Mouse (Mus musculus) adrenal gland, postnatal 10 days (tissue): ENCODE results near the gene Cflar. TPM values are rescaled to one million over a fixed set of nuclear protein-coding genes. Genes with fewer than 3 reads are reported as not detected.
"Not testable (repeated sequence)": the region's sequence is repeated elsewhere in the genome, so short reads cannot be mapped to it uniquely, and the experiment has no call there.

ENCODE experiments used
- DNase-seq: peaks from one replicate; pipeline ENCODE4 v3.0.0; 2021; ENCODE audit warnings: mixed read lengths
- long read RNA-seq, 2 experiments: library from polyadenylated mRNA; stranded (forward); transcript quantifications; one replicate each; pipeline ENCODE4 v2.0.0; 2021
- total RNA-seq, 2 experiments: library from RNA; stranded (reverse); gene quantifications; 2 replicates each; pipeline ENCODE4 v1.2.3; 2021

Gene Cflar
- total RNA-seq, result 100 to 1,000 TPM; 101 to 102 TPM
- long read RNA-seq, experiment 1, transcript Cflar-201 (10 exons, 3,163 nt), result major isoform, 5 of 34 reads
- long read RNA-seq, experiment 1, transcript Cflar-213 (1 exons, 3,677 nt), result major isoform, 5 of 34 reads
- long read RNA-seq, experiment 1, partial matches to known transcripts, result 2 of 34 reads
- long read RNA-seq, experiment 1, other reads (novel, unspliced or antisense), result 17 of 34 reads
- long read RNA-seq, experiment 2, partial matches to known transcripts, result 2 of 30 reads
- long read RNA-seq, experiment 2, other reads (novel, unspliced or antisense), result 17 of 30 reads

DNA sequence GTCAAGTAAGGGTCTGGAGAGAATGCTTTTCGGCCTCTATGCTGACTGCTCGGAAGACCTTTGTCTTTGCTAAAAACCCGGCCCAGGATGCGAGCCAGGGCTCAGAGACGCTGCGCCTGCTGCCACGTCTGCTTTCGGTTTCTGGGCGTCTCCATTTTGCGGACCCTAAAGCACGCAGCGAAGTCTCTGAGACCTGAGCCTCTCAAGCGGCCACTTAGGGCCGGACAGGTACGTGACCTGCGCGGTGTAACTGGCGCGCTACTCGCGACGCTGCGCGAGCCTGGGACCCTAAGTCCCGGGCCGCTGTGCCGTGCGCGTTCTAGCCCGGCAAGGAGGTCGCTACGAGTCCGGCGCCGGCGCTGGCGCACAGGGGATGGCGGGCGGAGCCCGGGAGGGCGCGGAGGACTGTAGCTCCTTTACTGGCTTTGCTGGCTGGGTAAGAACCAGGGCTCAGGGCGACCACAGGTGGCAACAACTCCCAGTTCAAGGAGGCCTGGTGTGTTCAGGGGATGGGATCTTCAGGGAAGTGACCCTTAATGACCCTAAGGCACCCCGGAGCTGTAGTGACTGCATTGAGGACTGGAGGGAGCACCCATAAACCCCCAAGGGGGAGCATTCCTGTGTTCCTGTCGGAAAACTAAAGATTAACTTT is at the start of gene Cflar:
Gene Cflar (plus strand): TSS at position 144 of the 652 bp plus-strand sequence.
- DNase-seq, result peak; percentile 83

DNA sequence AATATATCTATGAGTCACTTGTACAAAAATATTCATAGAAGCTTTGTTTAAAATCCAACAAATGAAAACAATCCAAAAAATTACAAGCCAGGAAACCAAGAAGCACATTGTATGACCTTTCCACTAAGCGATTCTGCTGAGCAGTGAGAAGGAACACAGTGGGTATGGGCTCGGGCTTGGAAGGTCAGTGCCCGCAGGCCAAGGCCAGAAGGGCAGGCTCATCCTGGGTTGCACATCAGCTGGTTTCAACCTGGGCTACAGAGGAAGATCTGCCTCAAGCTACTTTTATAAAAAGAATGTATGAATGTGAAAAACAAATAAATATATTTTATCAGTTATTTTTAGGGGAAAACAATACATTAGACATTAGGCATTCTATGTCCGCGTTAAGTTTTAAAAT is 48.6 kb upstream of the Cflar start:
- DNase-seq, result not testable (repeated sequence)

- not testable (repeated sequence) for DNase-seq
Measured at GRCm38 (mm10) chr1:58663365-58663764, 47.9 kb upstream of the Cflar start.

DNA sequence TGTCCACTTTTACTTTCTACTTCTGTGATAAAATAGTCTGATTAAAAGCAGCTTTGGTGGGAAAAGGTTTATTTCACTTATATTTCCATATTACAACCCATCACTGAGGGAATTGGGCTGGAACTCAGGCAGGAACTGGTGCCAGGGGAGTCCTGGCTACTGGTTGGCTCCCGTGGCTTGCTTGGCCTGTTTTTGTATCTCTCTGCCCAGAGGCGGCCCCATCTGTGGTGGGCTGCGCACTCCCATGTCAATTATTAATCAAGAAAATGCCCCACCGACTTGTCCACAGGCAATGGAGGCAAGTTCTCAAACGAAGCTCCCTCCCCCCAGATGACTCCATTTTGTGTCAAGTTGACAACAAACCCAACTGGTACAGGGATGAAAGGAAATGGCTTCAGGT is 43.1 kb upstream of the Cflar start:
- DNase-seq, result no peak

GRCm38 (mm10) chr1:58669635-58670034 is 41.7 kb upstream of the Cflar start:
- not testable (repeated sequence) for DNase-seq

GRCm38 (mm10) chr1:58672116-58672515 is 39.2 kb upstream of the Cflar start:
- DNase-seq, result no peak

- no peak for DNase-seq
Measured at GRCm38 (mm10) chr1:58675011-58675410, 36.3 kb upstream of the Cflar start.

DNA sequence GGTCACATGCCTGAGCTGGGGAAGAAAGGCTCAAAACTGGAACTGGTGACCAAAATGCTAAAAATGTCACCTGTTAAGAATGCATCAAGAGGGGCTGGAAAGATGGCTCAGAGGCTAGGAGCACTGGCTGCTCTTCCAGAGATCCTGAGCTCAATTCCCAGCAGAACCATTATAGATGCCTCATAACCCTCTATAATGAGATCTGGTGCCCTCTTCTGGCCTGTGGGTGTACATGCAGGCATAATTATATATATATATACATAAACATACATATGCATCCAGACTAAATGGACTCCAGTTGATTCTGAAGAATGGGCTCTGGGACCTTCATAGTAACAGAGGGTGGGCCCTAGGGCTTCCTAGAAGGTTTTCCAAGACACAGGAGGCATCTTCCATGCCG is 33.7 kb upstream of the Cflar start:
- peak; percentile 41 for DNase-seq

DNA sequence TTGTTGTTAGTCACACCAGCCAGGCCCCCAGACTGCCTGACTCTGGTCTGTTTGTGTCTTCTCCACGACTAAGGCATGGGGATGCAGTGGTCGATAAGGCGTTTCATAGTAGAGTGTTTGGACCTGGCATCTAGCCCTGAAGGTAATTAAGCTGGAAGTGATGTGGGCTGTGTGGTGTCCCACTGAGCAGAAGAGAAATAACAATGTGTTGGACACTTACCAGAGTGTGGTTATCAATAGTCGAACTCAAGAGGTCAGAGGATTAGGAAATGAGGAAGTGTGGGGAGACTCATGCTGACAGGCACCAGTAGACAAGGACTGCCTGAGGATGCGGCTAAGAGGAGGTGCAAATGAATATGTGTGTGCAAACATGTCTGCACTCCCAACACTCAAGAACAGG is 32.9 kb upstream of the Cflar start:
- DNase-seq, result not testable (repeated sequence)

DNA sequence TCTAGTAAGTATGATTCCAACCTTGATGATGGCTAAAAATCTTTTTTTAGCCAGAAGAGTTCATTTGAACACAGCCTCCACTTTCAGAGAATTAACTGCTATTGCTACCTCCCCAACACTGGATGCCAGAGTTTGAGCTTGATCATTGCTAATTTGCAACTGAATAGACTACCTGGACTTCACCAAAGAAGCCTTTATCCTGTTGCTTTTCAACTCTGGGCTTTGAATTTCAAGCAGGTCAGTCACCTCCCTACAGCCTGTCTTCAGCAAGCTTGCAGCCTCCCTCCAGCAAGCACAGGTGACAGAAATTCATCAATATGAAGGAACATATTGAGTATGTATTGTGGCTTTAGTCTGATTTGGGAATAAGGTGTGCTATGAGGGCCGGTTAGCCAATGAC is 21.9 kb upstream of the Cflar start:
- no peak for DNase-seq

DNA sequence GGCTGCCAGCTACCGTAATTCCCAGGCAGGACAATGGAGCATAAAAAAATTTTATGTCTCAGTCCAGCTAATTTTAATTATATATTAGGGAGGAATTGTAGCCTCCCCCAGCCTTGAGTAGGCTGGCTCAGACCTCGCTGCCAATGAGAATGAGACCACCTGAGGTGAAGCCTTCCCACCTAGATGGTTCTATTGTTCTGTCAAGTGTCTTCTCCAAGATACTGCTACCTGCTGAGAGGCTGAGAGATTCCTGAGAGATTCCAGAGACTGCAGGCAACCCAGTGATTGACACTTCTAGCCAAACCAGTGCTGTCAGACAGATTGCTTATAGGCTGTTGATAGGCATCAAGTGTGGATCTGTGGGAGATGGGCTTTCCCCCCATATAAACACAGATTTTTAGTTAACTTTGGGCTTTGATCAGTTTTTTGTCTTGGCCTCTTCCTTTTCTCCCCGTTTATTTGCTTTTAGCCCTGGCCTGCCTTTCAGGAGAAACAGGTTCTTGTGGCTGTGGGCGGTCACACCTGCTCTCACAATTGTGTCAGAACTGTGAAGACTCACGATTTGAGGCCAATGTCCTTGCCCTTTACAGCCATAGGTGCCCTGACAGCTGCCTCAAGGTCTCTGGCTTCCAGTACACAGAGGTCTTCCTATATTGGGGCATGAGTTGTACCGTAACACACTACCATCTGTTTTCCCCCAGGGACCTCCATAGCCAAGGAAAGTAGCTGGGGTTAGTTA is 21.1 kb upstream of the Cflar start:
- no peak for DNase-seq

DNA sequence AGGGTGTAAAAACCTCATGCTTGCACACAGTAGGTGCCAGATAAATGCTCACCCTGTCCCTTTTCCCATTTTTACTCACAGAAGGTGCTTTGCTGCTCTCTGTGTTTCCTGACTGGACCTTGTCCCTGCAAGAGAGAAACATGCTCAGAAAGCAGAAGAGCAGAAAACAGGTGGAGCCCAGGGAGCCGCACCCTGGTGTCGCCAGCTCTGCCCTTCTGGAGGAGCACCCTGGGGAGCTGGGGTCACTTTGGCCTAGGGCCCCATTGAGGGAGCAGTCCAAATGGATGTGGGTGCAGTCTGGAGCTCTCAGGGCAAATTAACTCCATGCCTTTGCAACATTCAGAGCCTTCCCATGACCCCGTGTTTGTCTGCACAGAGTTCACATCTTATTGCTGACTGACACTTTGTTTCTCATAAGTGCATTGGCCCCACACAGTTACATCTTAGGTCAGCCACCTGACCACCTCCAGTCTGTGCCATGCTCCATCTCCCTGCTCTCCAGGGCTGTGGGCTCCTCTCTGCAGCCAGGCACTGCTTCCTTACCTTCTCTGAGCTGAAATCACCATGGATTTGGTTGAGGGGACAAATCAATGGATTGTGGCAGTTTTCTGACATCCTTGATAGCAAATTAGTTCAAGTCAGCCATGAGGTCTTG is 20.3 kb upstream of the Cflar start:
- peak; percentile 47 for DNase-seq

GRCm38 (mm10) chr1:58691718-58692117 is 19.6 kb upstream of the Cflar start:
- DNase-seq, result not testable (repeated sequence)

DNA sequence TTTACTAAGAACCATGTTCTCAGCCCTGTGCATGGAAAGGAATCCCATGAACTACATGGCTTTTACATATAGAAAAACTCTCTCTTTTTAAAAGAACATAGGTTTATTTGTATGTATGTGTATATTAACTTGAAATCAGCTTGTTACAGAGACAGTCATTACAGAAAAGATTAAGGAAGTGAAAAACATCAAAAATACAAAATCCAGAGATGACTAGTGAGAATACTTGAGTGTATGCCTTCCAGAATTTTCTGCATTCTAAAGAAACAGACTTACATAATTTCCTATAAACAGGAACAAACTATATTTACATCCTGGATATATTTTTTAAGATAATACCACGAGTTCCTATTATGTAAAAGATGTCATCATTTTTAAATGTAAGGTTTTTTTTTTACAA is 17.6 kb upstream of the Cflar start:
- no peak for DNase-seq

GRCm38 (mm10) chr1:58695810-58696209 is 15.5 kb upstream of the Cflar start, which contains the start of gene Als2cr12:
Gene Als2cr12, minus strand, starts transcription at chr1:58695989.
- DNase-seq, result not testable (repeated sequence)

DNA sequence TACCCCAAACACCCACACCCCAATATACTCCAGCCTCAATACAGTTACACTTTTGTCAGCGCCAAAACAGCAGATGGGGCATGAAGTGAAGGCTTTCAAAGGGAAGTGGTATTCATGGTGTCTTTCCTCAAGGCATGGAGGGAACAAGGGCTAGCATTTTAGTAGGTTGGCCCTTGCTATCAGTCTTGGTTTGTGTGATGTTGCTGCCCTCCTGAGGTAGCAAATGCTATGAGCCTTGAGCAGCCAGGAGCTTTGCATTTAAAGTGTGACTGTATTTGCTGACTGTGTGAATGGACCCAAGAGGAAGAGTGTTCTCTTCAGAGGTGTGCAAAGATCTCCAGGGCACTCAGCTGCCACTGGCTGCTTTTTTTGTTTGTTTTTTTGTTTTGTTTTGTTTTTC is 13.7 kb upstream of the Cflar start:
- not testable (repeated sequence) for DNase-seq

DNA sequence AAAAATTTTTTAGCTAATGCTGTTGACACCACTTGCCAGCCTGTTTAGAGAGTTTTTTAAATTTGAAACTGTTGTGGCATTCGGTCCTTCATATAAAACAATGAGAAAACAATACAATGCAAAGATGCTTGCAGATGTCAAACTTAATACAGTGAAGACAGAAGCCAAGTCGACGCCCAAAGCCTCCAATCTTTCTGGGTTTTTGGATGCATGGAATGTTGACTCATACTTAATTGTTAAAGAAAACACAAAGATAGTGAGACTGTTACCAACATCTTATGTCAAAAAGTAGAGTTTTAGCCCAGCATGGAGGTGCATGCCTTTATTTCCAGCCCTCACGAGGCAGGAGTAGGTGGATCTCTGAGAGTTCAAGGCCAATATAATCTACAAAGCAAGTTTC is 12.5 kb upstream of the Cflar start:
- no peak for DNase-seq

GRCm38 (mm10) chr1:58699988-58700387 is 11.3 kb upstream of the Cflar start:
- no peak for DNase-seq

DNA sequence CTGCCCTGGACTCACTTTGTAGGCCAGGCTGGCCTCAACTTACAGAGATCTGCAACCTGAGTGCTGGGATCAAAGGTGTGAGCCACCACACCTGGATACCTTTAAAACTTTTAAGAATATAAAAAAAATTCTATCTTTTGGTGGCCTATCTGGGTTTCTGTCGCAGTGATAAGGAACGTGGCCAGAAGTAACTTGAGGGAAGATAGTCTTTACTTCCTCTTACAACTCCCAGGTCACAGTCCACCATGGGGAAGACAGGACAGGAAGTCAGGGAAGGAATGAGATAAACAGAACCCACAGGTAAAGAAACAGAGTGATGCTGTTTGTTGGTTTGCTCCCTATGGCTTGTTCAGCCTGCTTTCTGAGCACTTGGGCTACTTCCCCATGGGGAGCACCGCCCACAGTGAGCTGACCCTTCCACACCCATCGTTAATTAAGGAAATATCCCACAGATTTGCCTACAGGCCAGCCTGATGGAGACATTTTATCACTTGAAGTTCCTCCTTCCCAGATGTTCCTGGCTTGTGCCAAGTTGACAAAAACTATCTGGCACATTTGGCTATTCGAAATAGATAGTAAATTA is 10.6 kb upstream of the Cflar start:
- not testable (repeated sequence) for DNase-seq

GRCm38 (mm10) chr1:58710043-58710442 is 1.3 kb upstream of the Cflar start:
- DNase-seq, result not testable (repeated sequence)

DNA sequence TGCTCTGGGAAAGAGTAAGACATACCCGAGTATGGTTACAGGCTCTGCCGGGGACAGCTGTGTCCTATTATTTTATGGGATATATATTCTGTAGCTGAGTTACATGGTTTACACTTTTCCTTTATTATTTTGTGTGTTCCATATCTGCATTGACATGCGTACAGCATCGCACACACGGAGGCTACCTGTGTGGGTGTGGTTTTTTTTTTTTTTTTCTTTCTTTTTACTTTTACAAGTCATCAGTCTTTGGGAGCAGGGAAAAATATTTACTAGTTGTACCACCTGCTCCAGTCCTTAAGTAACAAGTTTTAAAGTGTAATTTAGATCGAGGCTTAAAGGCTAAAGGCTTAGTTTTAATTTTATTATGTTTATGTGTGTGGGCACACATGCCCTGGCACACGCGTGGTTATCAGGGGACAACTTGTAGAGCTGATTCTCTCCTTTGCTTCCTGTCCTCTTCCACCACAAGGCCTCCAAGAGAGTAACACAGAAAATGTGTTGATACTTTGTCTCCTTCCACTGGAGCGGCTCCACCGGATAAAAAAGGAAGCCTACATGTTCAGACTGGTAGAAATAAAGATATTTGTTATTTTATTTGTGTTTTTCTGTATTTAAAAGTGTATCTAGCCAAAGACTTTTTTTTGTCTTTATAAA is 470 bp upstream of the Cflar start:
- no peak for DNase-seq
